Mouse (Mus musculus): ENCODE measurements at regions not wholly inside any gene's neighbourhood (a gene's known extent, or its start where the extent isn't known, plus 50 kb on each side); places are given as distances from the start of the nearest gene placed in this dataset.

DNA sequence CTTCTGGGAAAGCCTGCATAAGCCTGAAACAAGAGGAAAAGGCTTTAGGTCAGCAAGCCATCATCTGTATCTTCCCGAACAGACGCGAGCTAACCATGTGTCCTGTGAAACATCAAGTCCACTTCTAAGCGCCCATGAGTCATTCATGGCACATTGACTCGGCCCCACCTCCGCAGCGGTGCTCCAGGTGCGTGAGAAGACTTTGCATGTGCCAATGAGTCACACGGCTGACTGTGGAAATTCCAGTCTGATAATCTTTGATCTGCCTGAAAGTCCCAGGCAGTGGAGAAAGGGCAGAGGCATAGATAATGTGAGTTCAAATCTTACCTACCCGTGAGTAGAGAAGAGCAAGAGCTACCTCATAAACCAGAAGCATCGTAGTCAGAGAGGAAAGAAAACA, 137.8 kb downstream of the Pfkfb3 start:
- DNase-seq (ENCODE audit: low spot score in 2 of 2): no peak

- no peak for DNase-seq (ENCODE audit: low spot score in 2 of 2)
Measured at GRCm38 (mm10) chr2:11412521-11412920, 141.4 kb downstream of the Pfkfb3 start.

DNA sequence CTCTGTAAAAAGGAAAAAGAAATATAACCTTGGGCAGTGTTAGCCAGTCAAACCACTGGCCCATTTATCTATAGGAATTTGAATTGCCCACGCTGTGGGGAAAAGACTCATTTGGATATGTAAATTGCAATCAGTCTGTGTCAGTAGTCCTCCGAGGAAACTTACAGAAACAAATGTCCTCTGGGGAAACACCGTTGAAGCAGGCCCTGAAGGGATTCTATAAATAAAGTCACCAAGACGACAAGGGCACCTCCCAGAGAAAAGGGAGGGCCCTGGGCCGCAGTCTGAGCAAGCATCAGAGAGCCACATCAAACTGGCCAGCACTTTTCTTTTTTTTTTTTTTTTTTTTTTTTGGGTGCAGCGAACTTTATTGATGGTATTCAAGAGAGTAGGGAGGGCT, 145.4 kb downstream of the Pfkfb3 start:
- DNase-seq (ENCODE audit: low spot score in 2 of 2): no peak

DNA sequence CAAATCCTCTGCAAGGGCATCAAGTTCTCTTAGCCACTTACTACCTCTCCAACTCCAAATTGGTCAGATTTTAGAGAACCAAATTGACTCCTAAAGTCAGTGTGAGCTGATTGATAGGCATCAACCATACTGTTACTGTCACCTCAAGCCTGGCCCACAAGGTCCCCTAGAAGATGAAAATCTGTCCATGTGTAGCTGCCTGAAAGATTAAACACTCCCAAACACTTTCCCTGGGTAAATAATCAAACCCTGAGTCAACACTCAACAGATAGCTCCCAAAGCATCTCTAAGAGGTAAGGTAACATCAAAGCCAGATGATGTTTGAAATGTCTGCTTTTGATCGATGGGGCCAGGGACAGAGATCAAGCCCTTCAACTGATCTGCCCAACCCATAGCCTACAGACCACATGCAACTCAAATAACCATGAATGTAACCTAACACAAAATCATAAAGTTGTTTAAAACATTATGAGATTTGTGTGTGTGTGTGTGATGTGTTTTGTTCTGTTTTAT, 147.7 kb downstream of the Pfkfb3 start:
- DNase-seq (ENCODE audit: low spot score in 2 of 2): no peak

GRCm38 (mm10) chr2:11402218-11402848, 151.5 kb downstream of the Pfkfb3 start:
- no peak for DNase-seq (ENCODE audit: low spot score in 2 of 2)

- DNase-seq (ENCODE audit: low spot score in 2 of 2): no peak
Measured at GRCm38 (mm10) chr2:11399411-11399810, 154.5 kb downstream of the Pfkfb3 start.

- no peak for DNase-seq (ENCODE audit: low spot score in 2 of 2)
Measured at GRCm38 (mm10) chr2:11398949-11399348, 154.9 kb downstream of the Pfkfb3 start.

DNA sequence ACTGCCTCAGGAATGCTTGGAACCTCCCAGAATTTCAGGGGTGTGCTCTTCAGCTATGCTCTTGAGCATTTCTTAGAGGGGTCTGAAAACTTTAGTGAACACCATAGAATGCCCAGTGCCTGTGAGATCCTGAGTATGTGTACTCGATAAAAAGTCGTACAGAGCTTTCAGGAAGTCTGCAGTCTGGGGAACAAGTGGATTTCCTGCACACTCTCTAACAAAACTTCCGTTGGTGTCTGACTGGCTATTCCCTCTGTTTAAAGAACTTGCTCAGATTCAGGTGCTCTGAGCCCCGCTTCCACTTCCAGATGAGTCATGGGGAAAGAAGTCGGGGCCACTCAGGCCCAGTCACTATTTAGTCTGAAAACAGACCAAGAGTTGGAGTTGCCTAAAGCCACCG, 155.5 kb downstream of the Pfkfb3 start:
- DNase-seq (ENCODE audit: low spot score in 2 of 2): no peak

- no peak for DNase-seq (ENCODE audit: low spot score in 2 of 2)
Measured at GRCm38 (mm10) chr2:11396835-11397234, 157.0 kb downstream of the Pfkfb3 start.

GRCm38 (mm10) chr2:11394675-11395349, 159.1 kb downstream of the Pfkfb3 start:
- no peak for DNase-seq (ENCODE audit: low spot score in 2 of 2)

GRCm38 (mm10) chr2:11391725-11392124, 162.2 kb downstream of the Pfkfb3 start:
- no peak for DNase-seq (ENCODE audit: low spot score in 2 of 2)

DNA sequence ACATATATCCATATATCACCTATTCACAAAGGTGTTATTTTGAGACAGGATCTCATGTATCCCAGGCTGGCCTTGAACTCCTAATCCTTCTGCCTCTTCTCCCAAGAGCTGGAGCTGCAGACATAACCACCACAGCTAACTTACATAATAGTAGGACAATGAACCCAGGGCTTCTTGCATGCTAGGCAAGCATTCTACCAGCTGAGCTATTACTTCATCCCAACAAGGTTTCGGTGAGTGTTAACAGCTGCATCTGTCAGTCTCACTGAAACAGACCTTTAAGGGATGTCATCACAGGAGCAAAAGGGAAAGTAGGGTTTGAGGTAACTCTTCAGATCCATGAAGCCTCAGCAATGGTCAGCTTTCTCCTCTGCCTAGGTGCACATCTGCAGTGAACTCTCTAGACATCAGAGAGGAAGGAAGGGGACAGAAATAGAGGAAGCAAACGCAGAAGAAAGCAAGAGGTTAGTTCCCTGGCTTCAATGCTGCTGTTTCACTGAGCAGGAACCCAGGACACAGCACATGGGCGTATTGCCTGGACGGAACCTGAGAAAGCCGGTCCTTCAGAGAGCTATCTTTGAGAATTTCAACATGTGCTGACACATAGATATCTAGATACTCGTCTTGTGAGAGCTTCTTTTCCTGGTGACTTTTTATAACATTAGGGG, 163.1 kb downstream of the Pfkfb3 start:
- no peak for DNase-seq (ENCODE audit: low spot score in 2 of 2)

- no peak for DNase-seq (ENCODE audit: low spot score in 2 of 2)
Measured at GRCm38 (mm10) chr2:11387623-11388022, 166.3 kb downstream of the Pfkfb3 start.

DNA sequence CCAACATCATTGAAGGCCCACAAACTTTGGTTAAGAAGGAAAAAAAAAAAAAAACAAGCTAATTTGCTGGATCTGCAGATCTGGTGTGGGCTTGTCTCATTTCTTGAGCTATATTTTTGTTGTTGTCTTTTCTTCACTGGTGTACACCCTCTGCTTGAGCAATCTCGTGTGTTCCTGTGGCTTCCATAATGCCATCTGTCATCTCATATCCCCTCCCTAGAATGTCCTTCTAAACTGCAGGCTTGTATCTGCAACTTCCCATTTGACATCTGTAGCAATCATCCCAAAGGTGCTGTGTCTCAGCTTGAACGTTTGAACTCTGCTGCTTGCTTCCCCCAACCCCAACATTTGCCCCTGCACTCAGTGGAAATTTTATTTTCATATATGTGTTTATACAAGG, 170.1 kb downstream of the Pfkfb3 start:
- DNase-seq (ENCODE audit: low spot score in 2 of 2): no peak

DNA sequence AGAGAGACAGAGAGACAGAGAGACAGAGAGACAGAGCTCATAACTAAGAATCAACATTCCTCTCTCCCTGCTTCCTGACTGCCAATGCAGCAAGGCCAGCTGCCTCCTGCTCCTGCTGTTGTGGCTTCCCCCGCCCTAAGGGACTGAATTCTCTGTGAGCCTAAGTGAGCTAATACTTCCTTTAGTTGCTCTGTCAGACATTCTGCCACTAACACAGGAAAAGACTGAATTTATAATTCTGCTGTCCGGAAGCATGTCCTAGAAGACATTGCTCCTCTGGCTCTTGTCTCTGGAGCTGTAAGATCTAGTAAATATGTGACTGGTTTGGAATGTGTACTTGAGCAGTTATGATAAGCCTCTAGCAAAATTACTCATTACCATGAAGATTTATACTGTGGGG, 176.7 kb downstream of the Pfkfb3 start:
- no peak for DNase-seq (ENCODE audit: low spot score in 2 of 2)

- no peak for DNase-seq (ENCODE audit: low spot score in 2 of 2)
Measured at GRCm38 (mm10) chr2:11375726-11376454, 178.0 kb downstream of the Pfkfb3 start.

DNA sequence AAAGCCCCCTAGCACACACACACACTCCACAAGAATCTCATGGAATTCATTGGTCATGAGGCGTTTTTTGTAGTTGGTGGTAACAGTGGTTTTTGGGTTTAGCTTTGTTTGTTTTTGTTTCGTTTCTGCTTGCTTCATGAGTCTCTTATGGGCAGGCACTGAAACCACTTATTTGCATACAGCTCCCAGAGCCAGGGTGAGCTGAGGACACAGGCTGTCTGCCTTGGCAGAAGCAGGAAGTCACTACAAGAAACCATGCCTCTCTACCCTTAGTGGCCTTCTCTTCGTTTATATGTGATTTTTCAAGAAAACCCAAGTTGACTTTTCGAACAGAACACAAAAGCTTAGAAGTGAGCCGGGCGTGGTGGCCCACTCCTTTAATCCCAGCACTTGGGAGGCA, 178.8 kb downstream of the Pfkfb3 start:
- peak; percentile 8 to 60 for DNase-seq (ENCODE audit: low spot score in 2 of 2)

- DNase-seq (ENCODE audit: low spot score in 2 of 2): no peak
Measured at GRCm38 (mm10) chr2:11370273-11370672, 183.6 kb downstream of the Pfkfb3 start.

DNA sequence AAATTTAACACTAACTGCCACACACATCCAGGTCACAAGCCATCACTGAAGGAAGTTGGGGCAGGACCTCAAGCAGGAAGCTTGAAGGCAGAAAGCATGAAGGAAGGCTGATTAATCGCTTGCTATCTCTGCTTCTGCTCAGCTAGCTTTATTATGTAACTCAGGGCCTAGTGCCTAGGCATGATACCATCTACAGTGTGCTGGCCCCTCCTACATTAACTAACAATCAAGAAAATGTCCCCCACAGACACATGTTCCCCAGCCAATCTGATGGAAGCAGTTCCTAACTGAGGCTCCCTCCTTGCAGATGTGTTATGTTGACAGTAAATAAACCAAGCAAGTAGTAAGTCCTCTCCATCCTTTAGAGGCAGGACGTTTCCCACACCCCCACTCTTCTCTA, 186.6 kb downstream of the Pfkfb3 start:
- no peak for DNase-seq (ENCODE audit: low spot score in 2 of 2)

DNA sequence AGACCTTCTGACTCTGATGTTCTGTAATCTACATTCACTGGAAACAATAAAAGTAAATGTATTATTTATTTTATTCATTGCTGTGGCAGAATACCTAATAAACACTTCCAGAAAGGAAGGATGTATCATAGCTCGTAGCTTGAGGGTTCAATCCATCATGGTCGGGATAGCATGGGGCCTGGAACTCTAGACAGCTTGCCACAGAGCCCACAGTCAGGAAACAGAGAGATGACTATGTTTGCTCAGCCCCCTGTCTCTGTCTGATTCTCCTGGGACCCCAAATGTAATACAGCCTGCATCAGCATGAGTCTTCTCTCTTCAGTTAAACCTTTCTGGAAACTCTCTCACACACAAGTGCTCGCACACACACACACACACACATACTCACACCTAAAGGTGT, 188.1 kb downstream of the Pfkfb3 start:
- DNase-seq (ENCODE audit: low spot score in 2 of 2): no peak

- no peak for DNase-seq (ENCODE audit: low spot score in 2 of 2)
Measured at GRCm38 (mm10) chr2:11365371-11365770, 188.5 kb downstream of the Pfkfb3 start.

DNA sequence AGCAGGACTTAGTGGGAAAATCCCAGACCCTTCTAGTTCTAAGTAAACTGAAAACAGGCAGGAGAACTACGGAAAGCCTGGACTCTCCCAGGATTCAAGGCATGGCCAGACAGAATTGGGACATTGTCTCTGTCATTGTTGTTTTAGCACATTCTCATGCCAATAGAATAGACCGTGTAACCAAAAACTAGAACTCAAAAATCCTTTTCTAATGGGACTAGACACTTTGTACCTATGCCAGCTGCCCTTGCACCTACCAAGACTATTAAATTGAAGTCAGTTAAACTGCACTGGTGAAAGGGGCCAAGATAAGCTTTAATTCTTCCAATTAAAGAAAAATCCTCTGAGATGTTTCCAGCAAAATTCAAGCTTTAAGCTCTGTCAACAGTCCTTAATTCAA, 189.8 kb downstream of the Pfkfb3 start:
- DNase-seq (ENCODE audit: low spot score in 2 of 2): no peak
